Mouse (Mus musculus): ENCODE data around the gene Snd1.

- TF ChIP-seq CTCF (IDR thresholded peaks at IDR 0.05; ENCODE audit: low read depth) (no peak), EP300 (IDR thresholded peaks at IDR 0.05; ENCODE audit: low read depth) (no peak)
Observed at GRCm38 (mm10) chr6:28980750-28981584, 506.0 kb downstream of the Snd1 start.
